Mouse (Mus musculus): ENCODE data around the gene Asb6.

DNA sequence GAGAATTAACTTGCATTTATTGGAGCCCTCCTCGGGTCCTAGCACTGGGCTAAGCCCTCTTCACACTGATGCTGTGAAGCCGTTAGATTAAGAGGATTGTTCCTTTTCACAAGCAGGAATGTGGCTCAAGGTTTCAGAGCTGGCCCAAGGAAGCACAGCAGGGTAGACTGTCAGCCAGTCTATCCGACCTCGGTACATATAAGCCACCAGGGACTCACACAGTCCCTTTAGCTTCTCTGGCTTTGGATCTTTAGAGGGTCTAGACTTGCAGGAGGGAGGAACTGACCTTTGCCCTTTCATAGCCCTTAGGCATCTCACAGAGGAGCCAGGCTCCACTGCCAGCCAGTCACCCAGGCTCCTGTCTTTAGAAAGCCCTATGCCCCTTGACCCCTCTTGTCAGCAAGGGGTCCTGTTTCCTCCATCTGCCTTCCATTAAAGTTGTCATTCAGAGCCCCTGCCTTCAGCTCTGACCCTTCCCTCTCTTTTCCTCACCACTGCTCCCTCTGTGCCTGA lies at the start of gene Asb6:
- TF ChIP-seq CTCF (IDR thresholded peaks at IDR 0.05; ENCODE audit: control insufficient read depth, insufficient read depth, low read length) (no peak), POLR2A (IDR thresholded peaks at IDR 0.05; ENCODE audit: borderline replicate concordance, control insufficient read depth, low read depth, low read length) (no peak)
